In the genomic region with DNA sequence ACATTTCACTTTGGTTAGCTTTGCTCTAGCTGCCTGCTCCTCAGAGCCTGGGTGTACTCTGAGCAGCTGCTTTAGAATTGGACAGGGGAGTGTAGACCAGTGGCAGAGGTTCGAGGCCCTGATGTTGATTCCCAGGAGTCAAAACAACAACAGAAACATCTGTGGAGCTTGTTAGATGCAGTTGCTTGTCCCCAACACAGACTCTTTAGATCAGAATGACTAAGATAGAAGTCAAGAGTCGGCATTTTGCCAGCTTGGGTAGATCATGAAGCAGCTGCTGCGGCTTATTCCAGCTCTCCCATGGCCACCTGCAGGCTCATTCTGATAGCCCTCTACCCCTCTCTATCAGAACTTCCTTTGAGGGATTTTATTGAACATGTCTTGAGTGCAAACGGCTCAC, we compare ENCODE assay signal across 20 mouse cellular contexts.
DNase-seq lines count a peak whose midpoint lies in the region; ATAC-seq and TF ChIP-seq lines count a peak whose summit lies in the region.
"Had no signal": no experiment of that assay in that cellular context is flagged by ENCODE, and none has a peak within 500 bp of the region (broad histone marks: within the 10 kb centered on the region; RNA-seq: fewer than 3 reads in every experiment).

No protein-coding gene starts in this region.

- H3K4me2 ChIP-seq in forebrain, postnatal 0 days (ENCODE audit: low read depth), result no peak overlapping the region
- H3K4me2 ChIP-seq: embryonic facial prominence, embryonic 12.5 days; forebrain, embryonic 12.5 days had no signal

- H3K36me3 ChIP-seq in forebrain, postnatal 0 days (ENCODE audit: insufficient read depth), result no peaks in the 10 kb centered on the region
- H3K36me3 ChIP-seq in forebrain, embryonic 10.5 days (replicated peaks), result no peaks in the 10 kb centered on the region
- H3K36me3 ChIP-seq: forebrain, embryonic 12.5 days; G1E had no signal

- peak; percentile 19 for DNase-seq in forebrain, postnatal 0 days
- no peak for DNase-seq in forebrain, embryonic 10.5 days (ENCODE audit: extremely low spot score, low spot score)
- peak; percentile 61 for DNase-seq in A20 (ENCODE audit: low read depth, low spot score)
- DNase-seq in brain, adult 2 months (ENCODE audit: low read depth, low spot score), result peak; percentile 27
- DNase-seq in thymus, postnatal 4 days, result no peak
- DNase-seq in right cerebral cortex, postnatal 10 days (ENCODE audit: low spot score in 2 of 2), result no peak
- DNase-seq: adrenal gland, postnatal 10 days; adrenal gland, postnatal 25 days; cerebellum, adult 11-12 months; cerebellum, adult 2 months; cerebellum, adult 9-10 months; cerebellum, postnatal 10 days; cerebellum, postnatal 25 days had no signal

- H3K27ac ChIP-seq in forebrain, postnatal 0 days (ENCODE audit: low read depth, low read length), result no peak overlapping the region
- no peak overlapping the region for H3K27ac ChIP-seq in forebrain, embryonic 10.5 days
- H3K27ac ChIP-seq: embryonic facial prominence, embryonic 10.5 days; embryonic facial prominence, embryonic 12.5 days; forebrain, embryonic 12.5 days had no signal

- no peaks in the 10 kb centered on the region for H3K27me3 ChIP-seq in forebrain, postnatal 0 days (ENCODE audit: insufficient read depth, low read length)
- H3K27me3 ChIP-seq in forebrain, embryonic 10.5 days (ENCODE audit: poor library complexity, severe bottlenecking), result no peaks in the 10 kb centered on the region
- H3K27me3 ChIP-seq: embryonic facial prominence, embryonic 12.5 days; forebrain, embryonic 12.5 days; Patski had no signal

- no peaks in the 10 kb centered on the region for H3K4me1 ChIP-seq in forebrain, postnatal 0 days (ENCODE audit: insufficient read depth)
- peaks cover 18% of the 10 kb centered on the region for H3K4me1 ChIP-seq in forebrain, embryonic 10.5 days
- H3K4me1 ChIP-seq: embryonic facial prominence, embryonic 12.5 days had no signal

- no peak for ATAC-seq in forebrain, postnatal 0 days
- ATAC-seq: forebrain, embryonic 14.5 days; forebrain, embryonic 16.5 days; Patski had no signal

- H3K9ac ChIP-seq in forebrain, postnatal 0 days, result no peak overlapping the region
- H3K9ac ChIP-seq: embryonic facial prominence, embryonic 12.5 days; forebrain, embryonic 12.5 days had no signal

- H3K9me3 ChIP-seq in forebrain, postnatal 0 days (ENCODE audit: low read length), result no peaks in the 10 kb centered on the region
- H3K9me3 ChIP-seq in forebrain, embryonic 10.5 days, result no peaks in the 10 kb centered on the region
- H3K9me3 ChIP-seq: embryonic facial prominence, embryonic 10.5 days; embryonic facial prominence, embryonic 12.5 days; forebrain, embryonic 12.5 days; G1E had no signal

- WGBS in forebrain, postnatal 0 days, result 81% methylated on average over 4 of the region's 4 CpGs
- WGBS in forebrain, embryonic 10.5 days, result 86% methylated on average over 4 of the region's 4 CpGs

- no peak for TF ChIP-seq CTCF in forebrain, postnatal 0 days (IDR thresholded peaks at IDR 0.05; ENCODE audit: low read depth)

- H3K4me3 ChIP-seq in forebrain, postnatal 0 days (ENCODE audit: low read depth, low read length), result no peak overlapping the region
- H3K4me3 ChIP-seq in forebrain, embryonic 10.5 days, result no peak overlapping the region
- H3K4me3 ChIP-seq: embryonic facial prominence, embryonic 10.5 days; embryonic facial prominence, embryonic 12.5 days; forebrain, embryonic 12.5 days had no signal

Comparison
In these comparisons a context has a peak if more than half of its experiments do, and no peak if none do; other contexts are left out.
1. DNase-seq: peak in forebrain, postnatal 0 days (single experiment), A20 (single experiment) and brain, adult 2 months (single experiment); none in forebrain, embryonic 10.5 days (single experiment), thymus, postnatal 4 days (single experiment) and right cerebral cortex, postnatal 10 days (0 of 2).